Mouse (Mus musculus): ENCODE results near the gene Clmp. TPM values are rescaled to one million over a fixed set of nuclear protein-coding genes. Genes with fewer than 3 reads are reported as not detected.

Gene Clmp
- total and polyA plus RNA-seq, 2 experiments from 2014 or later = 42.3 to 66.0 TPM

- TF ChIP-seq CTCF (IDR thresholded peaks at IDR 0.05; ENCODE audit: low read depth) = no peak
- H3K9ac ChIP-seq (replicated peaks; ENCODE audit: low read length) = peak overlapping the region; percentile 79; the same call in 1 of the 2 replicates
- 28% methylated on average over 3 of the region's 3 CpGs for WGBS
- ATAC-seq (no peak), DNase-seq (ENCODE audit: low spot score) (peak; percentile 53)
- H3K27ac ChIP-seq = peak overlapping the region; percentile 93
- peak overlapping the region; percentile 58 for H3K4me3 ChIP-seq (ENCODE audit: low read length)
- 0 out of 2 replicates have a peak, but pooled peaks cover 7% of the 10 kb centered on the region for H3K4me1 ChIP-seq (ENCODE audit: insufficient read depth, low read length)
- no peaks in the 10 kb centered on the region for H3K36me3 ChIP-seq (ENCODE audit: insufficient read depth, low read length)
- H3K4me2 ChIP-seq (ENCODE audit: low read depth, low read length) = peak overlapping the region; percentile 86
- H3K9me3 ChIP-seq (ENCODE audit: low read length) = no peaks in the 10 kb centered on the region
- no peaks in the 10 kb centered on the region for H3K27me3 ChIP-seq (ENCODE audit: insufficient read depth, low read length)
Measured at GRCm38 (mm10) chr9:40687553-40687952, 1.8 kb downstream of the Clmp start.

DNA sequence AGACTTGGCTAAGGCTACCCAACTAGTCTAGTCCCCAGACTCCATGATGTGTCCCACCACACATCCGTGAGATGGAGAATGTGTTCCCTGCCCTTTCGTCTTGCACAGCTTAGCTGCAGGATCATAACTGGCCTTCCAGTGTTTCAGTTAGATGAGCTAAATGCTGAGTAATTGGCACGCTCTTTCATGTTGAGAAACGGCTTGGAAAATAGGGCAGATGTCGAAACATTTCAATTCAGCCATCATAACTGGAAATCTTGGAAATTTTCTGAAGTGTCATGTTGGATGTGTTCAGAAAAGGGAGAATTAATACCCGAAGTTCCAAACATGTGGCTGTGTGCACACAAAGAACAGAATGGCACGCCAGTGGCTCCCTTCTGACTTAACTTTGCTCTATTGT, 4.7 kb downstream of the Clmp start:
- ATAC-seq (no peak), DNase-seq (ENCODE audit: low spot score) (no peak)
- Histone ChIP-seq H3K27me3 (ENCODE audit: insufficient read depth, low read length) (no peaks in the 10 kb centered on the region), H3K4me2 (ENCODE audit: low read depth, low read length) (no peak overlapping the region), H3K4me3 (ENCODE audit: low read length) (no peak overlapping the region), H3K4me1 (ENCODE audit: insufficient read depth, low read length) (0 out of 2 replicates have a peak, but pooled peaks cover 17% of the 10 kb centered on the region), H3K9me3 (ENCODE audit: low read length) (no peaks in the 10 kb centered on the region), H3K36me3 (ENCODE audit: insufficient read depth, low read length) (no peaks in the 10 kb centered on the region), H3K9ac (replicated peaks; ENCODE audit: low read length) (no peak overlapping the region), H3K27ac (no peak overlapping the region)
- no peak for TF ChIP-seq CTCF (IDR thresholded peaks at IDR 0.05; ENCODE audit: low read depth)
- 80% methylated on average over 7 of the region's 7 CpGs for WGBS

GRCm38 (mm10) chr9:40693026-40693425, 7.3 kb downstream of the Clmp start:
- Histone ChIP-seq H3K4me3 (ENCODE audit: low read length) (no peak overlapping the region), H3K4me2 (ENCODE audit: low read depth, low read length) (no peak overlapping the region), H3K27me3 (ENCODE audit: insufficient read depth, low read length) (no peaks in the 10 kb centered on the region), H3K9me3 (ENCODE audit: low read length) (no peaks in the 10 kb centered on the region), H3K4me1 (ENCODE audit: insufficient read depth, low read length) (0 out of 2 replicates have a peak, but pooled peaks cover 14% of the 10 kb centered on the region), H3K9ac (replicated peaks; ENCODE audit: low read length) (no peak overlapping the region), H3K36me3 (ENCODE audit: insufficient read depth, low read length) (no peaks in the 10 kb centered on the region), H3K27ac (peak overlapping the region; percentile 73)
- no peak for ATAC-seq
- 21% methylated on average over 3 of the region's 3 CpGs for WGBS
- DNase-seq (ENCODE audit: low spot score) = no peak
- TF ChIP-seq CTCF (IDR thresholded peaks at IDR 0.05; ENCODE audit: low read depth) = no peak

DNA sequence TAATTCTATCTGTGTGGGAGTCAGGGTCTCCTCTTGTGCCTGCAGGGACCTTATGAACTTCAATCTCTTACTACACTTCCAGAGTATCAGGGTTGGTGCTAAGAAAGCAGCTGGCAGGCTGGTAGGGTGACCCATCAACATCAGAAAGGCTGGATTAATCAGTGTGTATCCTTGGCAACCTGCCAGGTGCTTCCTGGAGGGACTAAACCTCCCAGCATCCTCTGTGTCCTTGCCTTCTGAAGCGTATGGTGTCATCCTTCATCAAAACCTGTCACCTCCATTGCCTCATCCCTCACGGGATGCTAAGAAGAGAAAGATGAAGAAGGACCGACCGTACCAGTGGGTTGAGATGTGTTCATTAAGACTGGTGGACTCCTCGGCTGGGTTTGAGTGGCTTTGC, 8.0 kb downstream of the Clmp start:
- H3K27me3 ChIP-seq (ENCODE audit: insufficient read depth, low read length) = no peaks in the 10 kb centered on the region
- no peak overlapping the region for H3K4me2 ChIP-seq (ENCODE audit: low read depth, low read length)
- DNase-seq (ENCODE audit: low spot score) (peak; percentile 84), ATAC-seq (peak; percentile 52)
- H3K4me1 ChIP-seq (ENCODE audit: insufficient read depth, low read length) = 0 out of 2 replicates have a peak, but pooled peaks cover 10% of the 10 kb centered on the region
- H3K27ac ChIP-seq = peak overlapping the region; percentile 73
- no peak for TF ChIP-seq CTCF (IDR thresholded peaks at IDR 0.05; ENCODE audit: low read depth)
- H3K9me3 ChIP-seq (ENCODE audit: low read length) = no peaks in the 10 kb centered on the region
- no peaks in the 10 kb centered on the region for H3K36me3 ChIP-seq (ENCODE audit: insufficient read depth, low read length)
- no peak overlapping the region for H3K4me3 ChIP-seq (ENCODE audit: low read length)
- 25% methylated on average over 5 of the region's 5 CpGs for WGBS
- no peak overlapping the region for H3K9ac ChIP-seq (replicated peaks; ENCODE audit: low read length)

DNA sequence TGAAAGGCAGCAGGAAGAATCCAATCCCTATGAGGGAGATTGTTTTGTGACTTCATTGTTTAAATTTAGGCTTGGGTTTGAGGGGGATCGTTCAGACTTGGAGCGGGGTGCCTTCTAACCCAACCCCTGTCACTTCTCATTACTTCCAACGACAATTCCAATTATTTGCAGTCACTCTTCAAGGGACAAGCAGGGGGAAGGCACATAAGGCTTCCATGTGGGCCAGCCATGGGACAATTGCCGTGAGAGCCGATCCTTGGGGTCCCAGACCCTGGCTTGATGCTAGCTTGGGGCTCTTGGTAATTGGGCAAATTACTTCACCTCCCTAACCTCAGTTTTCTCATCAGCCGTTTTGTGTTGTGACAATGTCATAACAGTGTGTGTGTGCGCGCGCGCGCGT, 8.5 kb downstream of the Clmp start:
- ATAC-seq (peak; percentile 31), DNase-seq (ENCODE audit: low spot score) (peak; percentile 20)
- H3K4me1 ChIP-seq (ENCODE audit: insufficient read depth, low read length) = 0 out of 2 replicates have a peak, but pooled peaks cover 10% of the 10 kb centered on the region
- H3K9me3 ChIP-seq (ENCODE audit: low read length) = no peaks in the 10 kb centered on the region
- H3K27ac ChIP-seq = peak overlapping the region; percentile 73
- no peak overlapping the region for H3K4me2 ChIP-seq (ENCODE audit: low read depth, low read length)
- no peak overlapping the region for H3K9ac ChIP-seq (replicated peaks; ENCODE audit: low read length)
- 61% methylated on average over 12 of the region's 12 CpGs for WGBS
- H3K36me3 ChIP-seq (ENCODE audit: insufficient read depth, low read length) = no peaks in the 10 kb centered on the region
- no peak overlapping the region for H3K4me3 ChIP-seq (ENCODE audit: low read length)
- no peaks in the 10 kb centered on the region for H3K27me3 ChIP-seq (ENCODE audit: insufficient read depth, low read length)
- no peak for TF ChIP-seq CTCF (IDR thresholded peaks at IDR 0.05; ENCODE audit: low read depth)

DNA sequence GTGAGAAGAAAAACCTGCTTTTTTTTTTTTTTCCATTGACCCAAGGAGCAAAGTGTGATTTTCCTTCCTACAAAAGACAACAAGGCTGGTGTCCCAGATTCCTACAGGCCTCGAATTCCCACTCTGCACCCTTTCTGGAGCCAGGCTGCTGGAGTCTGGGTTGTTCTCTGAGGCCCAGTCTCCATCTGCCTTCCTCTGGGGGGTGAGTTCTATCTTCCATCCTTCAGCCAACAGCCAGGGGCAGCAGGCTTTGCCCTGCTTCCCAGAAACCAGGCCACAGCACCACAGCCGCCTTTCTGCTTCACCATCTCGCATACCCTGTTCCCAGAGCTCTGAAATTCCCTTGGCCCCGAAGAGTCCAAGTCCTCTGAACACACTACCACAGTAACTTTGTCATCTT, 10.3 kb downstream of the Clmp start:
- no peak overlapping the region for H3K4me2 ChIP-seq (ENCODE audit: low read depth, low read length)
- no peaks in the 10 kb centered on the region for H3K36me3 ChIP-seq (ENCODE audit: insufficient read depth, low read length)
- no peaks in the 10 kb centered on the region for H3K27me3 ChIP-seq (ENCODE audit: insufficient read depth, low read length)
- DNase-seq (ENCODE audit: low spot score) (no peak), ATAC-seq (no peak)
- H3K4me1 ChIP-seq (ENCODE audit: insufficient read depth, low read length) = 0 out of 2 replicates have a peak, but pooled peaks cover 10% of the 10 kb centered on the region
- H3K27ac ChIP-seq = no peak overlapping the region
- H3K9me3 ChIP-seq (ENCODE audit: low read length) = no peaks in the 10 kb centered on the region
- no peak overlapping the region for H3K9ac ChIP-seq (replicated peaks; ENCODE audit: low read length)
- no peak overlapping the region for H3K4me3 ChIP-seq (ENCODE audit: low read length)
- TF ChIP-seq CTCF (IDR thresholded peaks at IDR 0.05; ENCODE audit: low read depth) = no peak
- WGBS = 84% methylated on average over 4 of the region's 4 CpGs

DNA sequence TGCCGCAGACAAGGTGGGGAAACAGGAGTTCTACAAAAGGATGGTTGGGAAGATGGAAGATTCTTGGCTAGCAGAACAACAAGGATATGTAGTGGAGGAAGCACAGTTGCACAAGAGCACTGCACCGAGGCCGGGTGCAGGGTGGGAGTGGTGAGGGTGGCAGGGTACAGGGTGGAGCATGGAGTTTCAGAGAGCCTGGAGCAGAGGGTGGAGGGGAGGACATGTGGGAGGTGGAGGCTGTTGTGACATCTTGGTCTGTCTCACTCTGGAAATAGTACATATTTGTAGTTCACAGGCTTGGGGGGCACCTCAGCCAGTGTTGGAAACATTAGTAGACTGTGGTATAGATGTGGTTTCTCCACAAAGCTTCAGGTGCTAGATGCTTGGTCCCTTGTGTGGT, 13.4 kb downstream of the Clmp start:
- no peak overlapping the region for H3K9ac ChIP-seq (replicated peaks; ENCODE audit: low read length)
- no peaks in the 10 kb centered on the region for H3K36me3 ChIP-seq (ENCODE audit: insufficient read depth, low read length)
- no peak overlapping the region for H3K4me3 ChIP-seq (ENCODE audit: low read length)
- DNase-seq (ENCODE audit: low spot score) (no peak), ATAC-seq (no peak)
- no peaks in the 10 kb centered on the region for H3K9me3 ChIP-seq (ENCODE audit: low read length)
- H3K4me1 ChIP-seq (ENCODE audit: insufficient read depth, low read length) = 0 out of 2 replicates have a peak, but pooled peaks cover 2% of the 10 kb centered on the region
- WGBS = 94% methylated on average over 3 of the region's 3 CpGs
- TF ChIP-seq CTCF (IDR thresholded peaks at IDR 0.05; ENCODE audit: low read depth) = no peak
- H3K4me2 ChIP-seq (ENCODE audit: low read depth, low read length) = no peak overlapping the region
- no peaks in the 10 kb centered on the region for H3K27me3 ChIP-seq (ENCODE audit: insufficient read depth, low read length)
- H3K27ac ChIP-seq = no peak overlapping the region
